Mouse (Mus musculus) hindbrain, embryonic 12.5 days (tissue): ENCODE measurements around the gene Igsf21. TPM values are rescaled to one million over a fixed set of nuclear protein-coding genes. Genes with fewer than 3 reads are reported as not detected.
A peak's percentile ranks its signal among the peaks of the same experiment; 100 is the strongest.

Experiments used
- ATAC-seq: fragments of 200-750 bp; cut with Nextera tagmentation; 2 replicates; pipeline ENCODE4 v1.8.0; 2017; ENCODE audit warnings: moderate TSS enrichment; ENCODE audit not compliant: low FRiP score
- H3K27ac ChIP-seq: fragments of 300-500 bp; sonication (generic); 2 replicates; pipeline ENCODE4 v1.5.1; 2016; ENCODE audit warnings: mild to moderate bottlenecking
- H3K27me3 ChIP-seq: fragments of 300-500 bp; sonication (generic); 2 replicates; pipeline ENCODE4 v1.6.1; 2016; ENCODE audit warnings: mild to moderate bottlenecking
- H3K36me3 ChIP-seq: fragments of 300-500 bp; sonication (generic); 2 replicates; pipeline ENCODE4 v1.6.1; 2016; ENCODE audit warnings: mild to moderate bottlenecking
- H3K4me1 ChIP-seq: fragments of 300-500 bp; sonication (generic); 2 replicates; pipeline ENCODE4 v1.6.1; 2016
- H3K4me2 ChIP-seq: fragments of 300-500 bp; sonication (generic); replicated peaks from 2 replicates; pipeline ENCODE4 v1.6.1; 2016; ENCODE audit warnings: mild to moderate bottlenecking
- H3K4me3 ChIP-seq: fragments of 300-500 bp; sonication (generic); 2 replicates; pipeline ENCODE4 v1.5.1; 2016; ENCODE audit warnings: mild to moderate bottlenecking
- H3K9ac ChIP-seq: fragments of 300-500 bp; sonication (generic); 2 replicates; pipeline ENCODE4 v1.6.1; 2016; ENCODE audit warnings: mild to moderate bottlenecking, moderate library complexity
- H3K9me3 ChIP-seq: fragments of 300-500 bp; sonication (generic); replicated peaks from 2 replicates; pipeline ENCODE4 v1.6.1; 2016; ENCODE audit warnings: mild to moderate bottlenecking
- WGBS: fragments of 180-500 bp; shearing (Covaris S2); methylation state at CpG from one replicate; pipeline ENCODE4 v1.1.7; 2016; 5-methylcytosine and 5-hydroxymethylcytosine counted together
- polyA plus RNA-seq: library from polyadenylated mRNA; unstranded; fragments of >200 nt; fragmentation: Nextera tagmentation; extraction: Ambion mirVana; gene quantifications from 2 replicates; pipeline ENCODE4 v1.2.1, GENCODE M21; 2016

Gene Igsf21
- polyA plus RNA-seq, 1 experiment from 2014 or later: 15.0 TPM

- Histone ChIP-seq H3K9me3 (no peaks in the 10 kb centered on the region), H3K9ac (no peak overlapping the region), H3K36me3 (no peaks in the 10 kb centered on the region), H3K4me3 (no peak overlapping the region), H3K4me1 (peaks cover 30% of the 10 kb centered on the region), H3K27me3 (peaks cover 8% of the 10 kb centered on the region; the same call in 1 of the 2 replicates), H3K27ac (peak overlapping the region; percentile 52; the same call in 1 of the 2 replicates), H3K4me2 (no peak overlapping the region)
- 63% methylated on average over 12 of the region's 12 CpGs for WGBS
- no peak for ATAC-seq
Measured at GRCm38 (mm10) chr4:140129553-140130275, 116.9 kb downstream of the Igsf21 start.

DNA sequence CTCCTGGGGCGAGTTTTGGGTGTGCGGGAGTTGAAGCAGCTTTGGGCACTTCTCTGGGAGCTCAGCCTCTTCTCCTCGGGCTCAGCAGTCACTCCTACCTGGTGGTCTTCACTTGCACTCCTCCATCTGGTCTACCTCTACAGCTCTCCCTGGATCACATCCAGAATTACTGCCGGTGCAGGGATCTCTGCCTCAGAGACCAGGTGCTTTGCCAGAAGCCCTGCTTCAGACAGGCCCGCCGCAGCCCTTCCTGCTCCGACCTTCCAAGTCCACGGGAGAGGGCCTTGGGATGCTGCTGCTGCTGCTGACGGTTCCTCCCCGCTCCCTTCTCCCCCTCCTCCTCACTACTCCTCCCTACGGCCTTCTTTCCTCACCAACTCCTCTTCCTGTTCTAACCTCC is 118.5 kb downstream of the Igsf21 start:
- Histone ChIP-seq H3K9me3 (no peaks in the 10 kb centered on the region), H3K4me1 (peaks cover 36% of the 10 kb centered on the region)

DNA sequence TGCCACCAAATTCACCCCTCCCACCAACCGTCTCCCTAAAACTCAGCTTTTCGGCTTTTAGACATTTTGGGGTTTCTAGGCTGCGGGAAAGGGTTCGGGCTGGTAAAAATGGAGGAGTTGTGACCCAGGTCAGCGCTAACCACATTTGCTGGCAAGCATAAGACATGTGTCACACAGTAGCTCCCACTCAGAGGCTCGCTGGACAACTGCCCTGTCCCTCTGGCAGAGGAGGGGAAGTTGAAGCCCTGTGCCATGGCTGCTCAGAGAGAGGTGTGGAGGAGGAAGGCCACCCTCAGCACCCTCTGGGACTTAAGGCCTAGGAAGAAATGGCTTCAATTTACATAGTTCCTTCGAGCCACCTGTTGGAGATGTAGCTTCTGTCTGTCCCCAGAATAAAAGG is 120.8 kb downstream of the Igsf21 start:
- 95% methylated on average over 7 of the region's 7 CpGs for WGBS
- Histone ChIP-seq H3K9ac (no peak overlapping the region), H3K27me3 (peaks cover 5% of the 10 kb centered on the region; the same call in 1 of the 2 replicates), H3K27ac (no peak overlapping the region), H3K4me1 (peaks cover 19% of the 10 kb centered on the region), H3K4me2 (no peak overlapping the region), H3K4me3 (no peak overlapping the region), H3K36me3 (no peaks in the 10 kb centered on the region), H3K9me3 (no peaks in the 10 kb centered on the region)
- ATAC-seq: no peak

More for the DNA sequence above, 118.5 kb downstream of the Igsf21 start:
- ATAC-seq: no peak
- Histone ChIP-seq H3K36me3 (no peaks in the 10 kb centered on the region), H3K27me3 (peaks cover 10% of the 10 kb centered on the region; the same call in 1 of the 2 replicates), H3K4me3 (no peak overlapping the region), H3K9ac (no peak overlapping the region), H3K27ac (no peak overlapping the region), H3K4me2 (no peak overlapping the region)
- 82% methylated on average over 11 of the region's 11 CpGs for WGBS

- no peak overlapping the region for H3K4me3 ChIP-seq
- 0 out of 2 replicates have a peak, but pooled peaks cover 3% of the 10 kb centered on the region for H3K27me3 ChIP-seq
- no peak for ATAC-seq
- H3K4me2 ChIP-seq: no peak overlapping the region
- no peak overlapping the region for H3K27ac ChIP-seq
- no peaks in the 10 kb centered on the region for H3K9me3 ChIP-seq
- H3K9ac ChIP-seq: no peak overlapping the region
- 82% methylated on average over 5 of the region's 5 CpGs for WGBS
- H3K36me3 ChIP-seq: no peaks in the 10 kb centered on the region
- peaks cover 6% of the 10 kb centered on the region for H3K4me1 ChIP-seq
Measured at GRCm38 (mm10) chr4:140122534-140122933, 124.0 kb downstream of the Igsf21 start.

GRCm38 (mm10) chr4:140117275-140117691 is 129.3 kb downstream of the Igsf21 start:
- Histone ChIP-seq H3K4me3 (no peak overlapping the region), H3K9ac (no peak overlapping the region), H3K9me3 (no peaks in the 10 kb centered on the region), H3K4me2 (no peak overlapping the region), H3K27me3 (no peaks in the 10 kb centered on the region), H3K27ac (no peak overlapping the region), H3K4me1 (no peaks in the 10 kb centered on the region), H3K36me3 (no peaks in the 10 kb centered on the region)
- 84% methylated on average over 7 of the region's 7 CpGs for WGBS
- ATAC-seq: 0 out of 2 replicates have a peak, but pooled peaks have one; percentile 21

GRCm38 (mm10) chr4:140115756-140116155 is 130.8 kb downstream of the Igsf21 start:
- 79% methylated on average over 9 of the region's 9 CpGs for WGBS
- no peak overlapping the region for H3K27ac ChIP-seq

DNA sequence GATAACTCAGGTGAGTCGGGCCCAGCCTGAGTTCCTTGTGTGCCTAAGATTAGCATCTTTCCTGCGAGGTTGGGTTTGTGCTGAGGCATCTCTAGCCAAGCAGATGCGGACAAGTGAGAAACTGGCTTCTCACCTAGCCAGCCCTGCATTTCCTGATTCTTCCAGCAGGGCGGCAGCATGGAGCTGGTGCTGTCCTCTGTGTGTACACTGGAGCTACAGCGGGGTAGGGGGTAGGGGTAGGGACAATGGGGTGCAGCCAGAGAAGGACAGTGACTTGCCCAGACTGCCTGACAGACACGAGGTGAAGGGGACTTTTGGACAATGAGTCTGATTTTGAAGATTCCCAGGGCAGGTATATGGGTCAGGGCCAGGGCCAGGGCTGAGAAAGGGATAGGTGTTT is 131.5 kb downstream of the Igsf21 start:
- 93% methylated on average over 6 of the region's 6 CpGs for WGBS
- no peak for ATAC-seq
- no peak overlapping the region for H3K4me3 ChIP-seq

More at GRCm38 (mm10) chr4:140115756-140116155, 130.8 kb downstream of the Igsf21 start:
- H3K4me2 ChIP-seq: no peak overlapping the region
- no peak overlapping the region for H3K9ac ChIP-seq
- ATAC-seq: 0 out of 2 replicates have a peak, but pooled peaks have one; percentile 44
- H3K4me1 ChIP-seq: no peaks in the 10 kb centered on the region
- peaks cover 4% of the 10 kb centered on the region; the same call in 1 of the 2 replicates for H3K9me3 ChIP-seq
- H3K27me3 ChIP-seq: peaks cover 6% of the 10 kb centered on the region; the same call in 1 of the 2 replicates
- no peak overlapping the region for H3K4me3 ChIP-seq
- no peaks in the 10 kb centered on the region for H3K36me3 ChIP-seq

GRCm38 (mm10) chr4:140113690-140114475 is 132.7 kb downstream of the Igsf21 start:
- WGBS: 80% methylated on average over 18 of the region's 18 CpGs
- peak overlapping the region; percentile 2; the same call in 1 of the 2 replicates for H3K27ac ChIP-seq

More for the DNA sequence above, 131.5 kb downstream of the Igsf21 start:
- Histone ChIP-seq H3K4me2 (no peak overlapping the region), H3K27me3 (peaks cover 12% of the 10 kb centered on the region), H3K9me3 (peaks cover 4% of the 10 kb centered on the region; the same call in 1 of the 2 replicates), H3K36me3 (no peaks in the 10 kb centered on the region), H3K9ac (no peak overlapping the region), H3K4me1 (no peaks in the 10 kb centered on the region), H3K27ac (no peak overlapping the region)

DNA sequence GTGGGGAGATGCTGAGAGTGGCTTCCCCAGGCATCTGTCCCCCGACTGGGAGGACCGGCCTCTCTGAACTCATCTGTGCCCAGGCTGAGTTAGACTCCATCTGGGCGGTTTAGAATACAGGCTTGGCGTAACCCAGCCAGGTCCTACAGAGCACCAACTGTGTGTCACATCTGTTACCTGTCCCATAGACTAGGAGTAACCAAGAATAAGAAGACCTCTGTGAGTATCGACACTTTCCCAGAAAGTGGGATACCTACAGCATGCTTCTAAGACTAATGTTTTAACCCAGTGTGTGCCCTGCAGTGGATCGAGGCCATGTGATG is 137.0 kb downstream of the Igsf21 start:
- Histone ChIP-seq H3K4me2 (peak overlapping the region; percentile 42), H3K4me3 (no peak overlapping the region), H3K27me3 (peaks cover 45% of the 10 kb centered on the region), H3K27ac (peak overlapping the region; percentile 30; the same call in 1 of the 2 replicates), H3K9me3 (peaks cover 4% of the 10 kb centered on the region; the same call in 1 of the 2 replicates), H3K9ac (no peak overlapping the region), H3K4me1 (peaks cover 30% of the 10 kb centered on the region), H3K36me3 (no peaks in the 10 kb centered on the region)
- 27% methylated on average over 6 of the region's 6 CpGs for WGBS
- no peak for ATAC-seq

More at GRCm38 (mm10) chr4:140113690-140114475, 132.7 kb downstream of the Igsf21 start:
- Histone ChIP-seq H3K4me3 (no peak overlapping the region), H3K9me3 (peaks cover 4% of the 10 kb centered on the region; the same call in 1 of the 2 replicates), H3K27me3 (peaks cover 21% of the 10 kb centered on the region), H3K36me3 (no peaks in the 10 kb centered on the region), H3K4me2 (no peak overlapping the region), H3K9ac (no peak overlapping the region), H3K4me1 (peaks cover 8% of the 10 kb centered on the region)
- no peak for ATAC-seq

DNA sequence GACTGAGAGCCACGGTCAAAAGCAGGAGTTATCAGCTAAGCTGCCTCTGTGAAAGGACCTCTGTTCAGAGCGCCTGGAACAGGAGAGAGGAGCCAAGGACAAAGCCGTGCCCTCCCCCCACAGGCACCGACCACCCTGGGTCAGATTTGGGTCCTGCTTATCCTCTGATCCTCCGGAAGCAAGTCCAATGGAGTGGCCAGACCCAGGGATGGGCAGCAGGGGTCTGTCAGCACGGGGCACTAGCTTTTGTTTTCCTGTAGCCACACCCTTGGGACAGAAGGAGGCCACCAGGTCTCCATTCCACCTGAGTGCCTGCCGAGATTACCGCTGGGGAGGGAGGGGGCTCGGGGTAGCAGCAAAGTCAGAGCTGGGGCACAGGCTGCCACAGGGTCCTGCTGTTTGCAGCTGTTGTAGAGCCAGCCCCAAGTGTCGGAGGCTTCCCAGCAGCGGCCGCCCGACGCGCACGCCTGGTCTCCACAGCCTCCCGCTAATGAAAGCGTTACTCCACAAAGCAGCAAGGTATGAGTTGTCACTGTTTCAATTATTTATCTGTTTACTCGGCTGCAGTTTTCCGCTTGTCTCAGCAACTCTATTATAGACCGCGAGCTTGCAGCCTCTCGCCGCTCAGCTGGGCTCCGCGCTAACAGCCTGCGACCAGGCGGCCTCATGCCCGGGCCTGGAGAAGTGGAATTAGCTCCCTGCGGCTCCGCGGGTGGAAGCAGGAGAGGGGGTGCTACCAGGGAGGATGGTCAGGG is 137.5 kb downstream of the Igsf21 start:
- Histone ChIP-seq H3K4me2 (peak overlapping the region; percentile 42), H3K9me3 (peaks cover 4% of the 10 kb centered on the region; the same call in 1 of the 2 replicates), H3K9ac (peak overlapping the region; percentile 38; the same call in 1 of the 2 replicates), H3K36me3 (no peaks in the 10 kb centered on the region), H3K27ac (peak overlapping the region; percentile 30; the same call in 1 of the 2 replicates), H3K27me3 (peaks cover 45% of the 10 kb centered on the region), H3K4me3 (peak overlapping the region; percentile 14), H3K4me1 (peaks cover 35% of the 10 kb centered on the region)
- WGBS: 1% methylated on average over 32 of the region's 32 CpGs
- ATAC-seq: peak; percentile 30; the same call in 1 of the 2 replicates

GRCm38 (mm10) chr4:140107161-140107560 is 139.4 kb downstream of the Igsf21 start:
- no peak for ATAC-seq
- Histone ChIP-seq H3K9me3 (peaks cover 4% of the 10 kb centered on the region; the same call in 1 of the 2 replicates), H3K4me2 (no peak overlapping the region), H3K36me3 (no peaks in the 10 kb centered on the region), H3K27ac (no peak overlapping the region), H3K4me1 (peaks cover 54% of the 10 kb centered on the region), H3K9ac (no peak overlapping the region), H3K4me3 (no peak overlapping the region), H3K27me3 (peaks cover 45% of the 10 kb centered on the region)
- WGBS: 65% methylated on average over 12 of the region's 12 CpGs
